Mouse (Mus musculus) thymus, postnatal 36 days (tissue): ENCODE data around the gene Cldn22.
"Not testable (repeated sequence)": the region's sequence is repeated elsewhere in the genome, so short reads cannot be mapped to it uniquely, and the experiment has no call there.

Source experiments
- DNase-seq, 2 experiments: peaks; one replicate each; pipeline ENCODE4 v3.0.0; 2022; ENCODE audit warnings: mixed read lengths in 2 of 2

Cldn22 gene

GRCm38 (mm10) chr8:47824182-47824581 lies at the start of gene Cldn22:
Cldn22 (plus strand) TSS chr8:47824482.
- no peak for DNase-seq

- DNase-seq = no peak
Observed at GRCm38 (mm10) chr8:47777415-47777814, 46.9 kb upstream of the Cldn22 start.

GRCm38 (mm10) chr8:47779589-47779988 lies 44.7 kb upstream of the Cldn22 start:
- DNase-seq = no peak

DNA sequence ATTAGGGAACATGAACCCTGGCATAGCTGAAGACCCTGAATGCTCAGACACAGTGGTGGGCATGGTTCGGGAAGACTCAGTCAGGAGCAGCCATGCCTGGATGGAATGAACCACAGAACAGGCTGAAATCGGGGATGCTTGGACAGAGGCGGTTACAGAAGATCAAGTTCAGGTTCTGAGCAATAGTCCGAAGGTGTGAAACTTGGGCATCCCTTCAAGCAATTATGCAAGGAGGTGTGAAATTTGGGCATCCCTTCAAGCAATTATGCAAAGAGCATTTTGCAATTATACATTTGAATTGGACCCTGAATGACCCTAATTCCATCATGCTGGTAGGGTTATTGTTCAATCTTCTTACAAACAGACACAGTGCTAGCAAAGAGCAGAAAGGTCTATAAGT lies 42.4 kb upstream of the Cldn22 start:
- DNase-seq = no peak

DNA sequence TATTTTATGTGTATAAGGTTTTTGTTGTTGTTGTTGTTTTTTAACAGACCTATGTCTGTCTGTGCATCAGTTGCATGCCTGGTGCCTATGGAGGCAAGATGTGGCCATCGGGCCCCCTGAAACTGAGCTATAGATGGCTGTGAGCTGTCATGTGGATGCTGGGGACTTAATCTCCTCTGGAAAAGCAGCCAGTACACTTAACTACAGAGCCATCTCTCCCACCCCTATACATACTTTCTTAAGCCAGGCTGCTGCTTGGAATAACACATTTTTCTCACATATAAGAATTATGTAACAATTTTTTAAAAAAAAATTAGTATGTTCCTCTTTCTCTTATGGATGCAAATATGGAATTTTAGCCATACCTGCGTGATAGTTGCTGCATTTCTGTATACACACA lies 40.7 kb upstream of the Cldn22 start:
- no peak for DNase-seq

GRCm38 (mm10) chr8:47783944-47784343 lies 40.3 kb upstream of the Cldn22 start:
- DNase-seq = no peak

DNA sequence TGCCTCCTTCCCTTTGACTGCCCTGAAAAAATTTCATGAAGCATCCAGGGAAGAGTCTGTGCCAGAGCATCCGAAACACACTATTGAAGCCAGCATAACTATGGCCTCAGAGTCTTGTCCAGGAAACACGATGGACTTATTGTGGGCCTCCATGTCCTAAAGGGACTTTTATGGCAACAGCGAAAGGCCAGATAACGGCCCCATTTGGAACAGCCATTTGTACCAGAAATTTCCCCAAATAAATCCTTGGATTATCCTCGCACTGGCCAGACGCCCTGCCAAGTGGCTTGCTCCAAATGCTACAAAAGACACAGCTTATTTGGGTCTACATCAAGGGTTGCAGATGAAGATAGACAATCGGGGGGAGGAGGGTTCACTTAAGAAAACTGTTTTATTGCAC lies 39.8 kb upstream of the Cldn22 start:
- DNase-seq = no peak

GRCm38 (mm10) chr8:47786323-47786722 lies 38.0 kb upstream of the Cldn22 start:
- no peak for DNase-seq

DNA sequence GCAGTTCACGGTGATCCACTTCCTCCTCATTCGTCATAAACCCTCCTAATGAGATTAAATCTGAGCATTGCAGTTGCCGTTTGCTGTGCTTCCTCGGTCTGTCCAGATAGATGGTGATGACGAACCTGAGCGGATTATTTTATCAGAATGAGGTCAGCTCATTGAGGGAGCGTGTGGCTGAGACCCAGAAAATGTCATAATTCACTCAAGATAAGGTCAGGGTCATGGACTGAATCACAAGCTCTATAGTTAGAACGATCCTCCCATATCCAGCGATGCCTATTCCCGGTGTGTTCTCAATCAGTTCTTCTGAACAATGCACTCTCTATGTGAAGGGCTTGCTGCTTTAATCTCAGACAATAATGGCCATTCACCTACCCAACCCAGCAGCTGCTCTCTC lies 36.6 kb upstream of the Cldn22 start:
- DNase-seq = no peak

- DNase-seq = no peak
Observed at GRCm38 (mm10) chr8:47791986-47792385, 32.3 kb upstream of the Cldn22 start.

GRCm38 (mm10) chr8:47799438-47799837 lies 24.8 kb upstream of the Cldn22 start:
- no peak for DNase-seq

- no peak for DNase-seq
Observed at GRCm38 (mm10) chr8:47802349-47802748, 21.9 kb upstream of the Cldn22 start.

DNA sequence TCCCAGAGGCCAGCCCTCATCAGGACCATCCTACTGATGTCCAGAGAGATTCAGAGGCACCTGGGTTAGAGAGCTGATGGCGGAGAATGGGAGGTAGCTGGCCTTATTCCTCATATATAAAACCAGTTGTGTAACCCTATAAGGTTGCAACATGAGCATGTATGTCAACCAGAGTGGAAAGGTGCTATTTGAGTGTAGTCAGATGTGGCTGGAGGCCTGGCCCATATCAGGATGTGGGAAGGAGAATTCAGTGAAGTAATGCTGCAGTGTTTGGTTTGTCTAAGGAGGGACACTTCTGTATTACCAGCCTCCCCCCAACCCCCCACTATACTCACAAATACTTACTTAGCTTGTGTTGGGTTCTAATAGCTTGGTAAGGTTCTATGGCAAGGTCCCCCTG lies 20.0 kb upstream of the Cldn22 start:
- no peak for DNase-seq

GRCm38 (mm10) chr8:47809970-47810665 lies 14.2 kb upstream of the Cldn22 start:
- DNase-seq = no peak

GRCm38 (mm10) chr8:47810666-47811015 lies 13.6 kb upstream of the Cldn22 start:
- no peak for DNase-seq

DNA sequence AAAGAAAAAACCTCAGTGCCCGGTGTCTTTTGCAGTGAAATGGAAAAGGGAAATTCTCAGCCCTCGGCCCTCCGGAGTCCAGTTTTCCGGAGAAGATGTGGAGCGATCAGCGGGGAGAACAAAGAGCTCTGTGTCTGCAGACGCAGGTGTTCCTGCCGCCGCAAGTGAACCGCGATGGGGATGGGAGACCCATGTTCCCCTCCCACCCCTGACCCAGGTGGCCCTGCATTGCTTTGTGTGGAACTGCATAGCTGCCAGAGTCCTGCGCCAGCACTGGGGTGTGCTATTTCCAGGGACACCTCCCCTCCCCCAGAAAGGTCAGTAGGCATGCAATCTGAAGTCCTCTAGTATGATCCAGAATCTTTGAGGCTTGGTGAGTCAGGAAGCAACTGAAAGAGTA lies 13.1 kb upstream of the Cldn22 start:
- no peak for DNase-seq

DNA sequence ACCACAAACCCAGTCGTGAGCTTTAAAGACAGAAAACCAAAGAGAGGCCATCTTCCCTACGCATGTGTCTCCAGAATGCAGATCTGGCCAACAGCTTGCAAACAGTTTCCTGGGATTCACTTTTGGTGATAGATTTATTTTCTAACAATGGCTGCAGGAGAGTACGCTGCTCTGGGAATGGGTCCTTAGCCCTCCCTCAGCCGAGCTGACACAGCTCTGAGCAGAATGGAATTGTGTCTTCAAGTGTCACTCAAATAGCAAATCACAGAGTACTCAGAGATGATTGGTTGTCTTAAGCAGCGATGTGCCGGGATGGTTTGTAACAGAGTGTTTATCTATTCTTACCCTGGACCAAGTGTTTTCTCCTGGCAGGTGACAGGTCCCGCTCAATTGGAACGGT lies 5.2 kb upstream of the Cldn22 start:
- DNase-seq = no peak

GRCm38 (mm10) chr8:47820914-47821772 lies 3.1 kb upstream of the Cldn22 start:
- no peak for DNase-seq

GRCm38 (mm10) chr8:47821843-47822242 lies 2.4 kb upstream of the Cldn22 start, which contains the start of gene Cldn24:
Cldn24 (plus strand) TSS chr8:47822143.
- DNase-seq = no peak

DNA sequence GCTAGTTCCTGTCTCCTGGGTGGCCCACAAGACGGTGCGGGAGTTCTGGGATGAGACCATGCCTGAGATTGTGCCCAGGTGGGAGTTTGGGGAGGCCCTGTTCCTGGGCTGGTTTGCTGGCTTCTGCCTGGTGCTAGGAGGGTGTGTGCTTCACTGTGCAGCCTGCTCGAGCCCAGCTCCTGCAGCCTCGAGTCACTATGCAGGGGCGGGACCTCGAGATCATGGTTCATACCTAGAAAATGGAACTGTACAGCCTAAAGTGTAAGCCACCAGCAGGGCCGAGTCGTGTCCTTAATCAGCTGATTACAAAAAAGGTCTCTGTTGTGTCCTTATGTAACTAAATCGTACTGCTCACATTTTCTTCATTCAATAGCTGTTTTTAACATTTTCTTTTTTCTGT lies 1.7 kb upstream of the Cldn22 start:
- not testable (repeated sequence) for DNase-seq

- DNase-seq = no peak
Observed at GRCm38 (mm10) chr8:47823777-47824176, 505 bp upstream of the Cldn22 start.

GRCm38 (mm10) chr8:47825596-47825995 lies 1.3 kb downstream of the Cldn22 start:
- no peak for DNase-seq

GRCm38 (mm10) chr8:47826911-47827310 lies 2.6 kb downstream of the Cldn22 start:
- DNase-seq = no peak

DNA sequence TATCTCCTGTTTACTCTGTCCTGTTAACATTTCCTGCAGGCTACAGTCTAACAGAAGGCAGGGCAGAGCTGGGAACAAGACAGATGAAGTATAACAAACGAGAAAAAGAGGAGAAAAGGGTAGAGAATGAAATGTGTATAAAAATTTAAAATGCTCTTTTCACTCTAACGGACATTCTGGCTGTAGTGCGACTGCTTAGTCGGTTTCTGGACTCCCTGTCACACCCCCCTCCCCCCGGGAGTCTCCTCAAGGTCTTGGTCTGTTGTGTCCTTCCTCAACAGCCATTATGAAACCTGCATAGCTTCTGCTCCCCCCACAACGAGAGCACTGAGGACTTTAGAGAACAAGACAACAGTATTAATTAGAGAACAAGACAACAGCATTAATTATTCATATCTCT lies 8.3 kb downstream of the Cldn22 start:
- DNase-seq = no peak
